Mouse (Mus musculus) CD4-positive naive resting alpha-beta T cell, adult 57 days (primary cell): ENCODE measurements around the gene Selp. TPM values are rescaled to one million over a fixed set of nuclear protein-coding genes. Genes with fewer than 3 reads are reported as not detected.

Source experiments
- total RNA-seq: library from RNA; stranded (reverse); gene quantifications from one replicate; pipeline ENCODE4 v1.2.4, GENCODE M21; 2023

The Selp gene
- 0.80 TPM for total RNA-seq

DNA sequence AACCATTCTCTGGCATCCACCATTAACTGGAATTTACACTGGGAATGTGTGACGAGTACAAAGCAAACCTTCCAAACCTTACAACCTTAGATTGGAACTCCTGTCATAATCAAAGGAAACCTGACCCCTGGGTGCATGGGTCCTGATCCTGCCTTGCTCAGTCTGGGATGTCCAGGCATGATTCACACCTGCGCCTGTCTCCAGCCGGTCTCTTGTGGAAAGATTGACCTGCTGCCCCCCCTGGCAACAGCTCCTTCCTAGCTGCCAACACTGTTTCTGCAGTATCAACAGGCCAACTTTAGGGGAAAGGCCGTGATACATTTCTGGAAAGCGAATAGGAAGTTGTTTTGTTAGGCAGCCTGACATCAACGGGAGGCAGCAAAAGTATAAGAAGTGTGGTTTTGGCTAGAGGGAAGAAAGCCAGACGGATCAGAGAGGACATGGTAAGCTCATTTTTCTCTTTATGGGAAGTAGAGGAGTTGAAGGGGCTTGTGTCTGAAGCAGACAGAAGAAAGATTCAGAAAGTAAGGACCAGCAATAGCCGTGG, at the start of gene Selp:
Selp (plus strand) TSS at position 318 of the 547 bp plus-strand sequence.

DNA sequence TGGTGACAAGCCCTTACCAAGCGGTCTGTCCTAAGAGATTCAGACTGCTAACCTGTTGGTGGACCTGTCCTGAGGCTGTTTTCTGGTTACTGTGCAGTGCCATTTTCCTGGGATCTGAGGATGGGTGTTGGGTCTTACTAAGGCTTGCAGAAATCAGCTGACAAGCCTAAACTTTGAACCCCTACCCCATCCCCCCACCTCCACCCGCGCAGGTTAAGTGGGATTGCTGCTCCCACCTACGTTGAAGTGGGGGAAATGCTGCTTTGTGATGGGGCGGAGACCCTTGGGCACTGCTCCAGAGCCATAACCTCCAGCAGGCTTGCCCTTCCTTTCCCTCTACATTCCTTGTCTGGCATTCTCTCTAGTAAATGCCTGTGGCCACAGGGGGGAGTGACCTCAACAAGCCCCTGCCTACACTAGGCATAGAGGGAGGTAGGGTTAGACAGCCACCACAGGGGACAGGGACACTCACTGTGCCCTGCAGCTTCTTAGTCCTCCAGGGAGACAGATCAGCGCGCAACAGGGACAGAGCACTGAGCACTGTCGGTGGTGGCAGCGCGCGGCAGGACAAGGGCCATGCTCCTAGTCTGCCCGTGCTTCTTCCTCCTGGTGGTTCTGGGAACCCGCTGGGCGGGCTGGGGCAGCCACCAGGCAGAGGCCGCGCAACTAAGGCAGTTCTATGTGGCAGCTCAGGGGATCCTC, 36.5 kb downstream of the Selp start, which contains the start of gene F5:
F5 (plus strand) TSS at position 452 of the 702 bp plus-strand sequence.

Other genes starting within 250 kb of the Selp start
- gene Scyl3, start 186.2 kb upstream of the Selp start, total RNA-seq = 34.7 TPM
- gene BC055324, start 120.5 kb upstream of the Selp start, total RNA-seq = 3.8 TPM
- 6.6 TPM for gene Mettl18, start 120.4 kb upstream of the Selp start, total RNA-seq
- gene Sele, start 67.0 kb upstream of the Selp start, total RNA-seq = not detected
- 643 TPM for gene Sell, start 53.3 kb upstream of the Selp start, total RNA-seq
- gene F5, start 36.6 kb downstream of the Selp start, total RNA-seq = 0.80 TPM
- gene Slc19a2, start 133.8 kb downstream of the Selp start, total RNA-seq = 5.2 TPM
- gene Ccdc181, start 160.3 kb downstream of the Selp start, total RNA-seq = 3.0 TPM
- gene Nme7, start 188.9 kb downstream of the Selp start, total RNA-seq = 7.0 TPM
- gene Blzf1, start 192.2 kb downstream of the Selp start, total RNA-seq = 15.1 TPM